Comparison of ENCODE assay signal across 1 mouse cellular context in the genomic region with DNA sequence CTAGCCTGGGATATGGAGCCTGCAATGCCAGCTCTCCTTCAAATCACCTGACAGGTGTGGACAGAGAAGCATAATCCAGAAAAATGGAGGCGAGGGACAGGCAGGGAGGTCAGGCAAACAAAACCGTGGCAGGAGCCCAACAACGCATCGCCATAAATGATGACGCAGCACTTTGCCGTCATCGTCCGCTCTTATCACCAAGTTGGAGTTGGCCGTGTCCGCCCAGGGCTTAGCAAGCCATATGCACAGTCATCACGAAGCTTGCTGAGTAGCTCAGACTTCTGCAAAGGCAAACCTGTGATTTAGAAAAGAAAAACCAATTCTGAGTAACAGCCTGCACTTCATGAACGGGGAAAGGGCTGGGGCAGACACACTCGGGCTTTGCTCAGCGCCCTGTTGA.
TF ChIP-seq lines count a peak whose summit lies in the region.

No protein-coding gene starts in this region.

TF ChIP-seq in MEL, 35 proteins besides CTCF, POLR2A, EP300 and RAD21 (continued from another document):
- TF ChIP-seq USF2 (IDR thresholded peaks at IDR 0.05; ENCODE audit: borderline replicate concordance in 1 of 2, insufficient read depth in 1 of 2, low read depth in 1 of 2, low read length in 2 of 2) (no peak), GABPA (IDR thresholded peaks at IDR 0.05; ENCODE audit: low read depth, low read length) (no peak), MYB (IDR thresholded peaks at IDR 0.05; ENCODE audit: low read depth, low read length) (no peak), TBP (IDR thresholded peaks at IDR 0.05; ENCODE audit: low read depth, low read length) (no peak), TAL1 (IDR thresholded peaks at IDR 0.05; ENCODE audit: low read length) (no peak), SIN3A (IDR thresholded peaks at IDR 0.05; ENCODE audit: low read length) (no peak), USF1 (IDR thresholded peaks at IDR 0.05; ENCODE audit: low read depth, low read length) (no peak), E2F4 (IDR thresholded peaks at IDR 0.05; ENCODE audit: borderline replicate concordance, low read depth, low read length) (no peak), ZC3H11A (IDR thresholded peaks at IDR 0.05; ENCODE audit: low read depth, low read length) (no peak), NELFE (IDR thresholded peaks at IDR 0.05; ENCODE audit: low read depth, low read length) (no peak), NRF1 (IDR thresholded peaks at IDR 0.05; ENCODE audit: insufficient read depth, low read depth, low read length, poor library complexity, severe bottlenecking) (no peak), ZMIZ1 (IDR thresholded peaks at IDR 0.05; ENCODE audit: low read depth, low read length) (no peak), MAX (IDR thresholded peaks at IDR 0.05; ENCODE audit: low read length) (peak; percentile 85), RCOR1 (IDR thresholded peaks at IDR 0.05; ENCODE audit: low read depth, low read length) (no peak), CHD1 (IDR thresholded peaks at IDR 0.05; ENCODE audit: low read depth, low read length) (no peak), ETS1 (IDR thresholded peaks at IDR 0.05; ENCODE audit: low read depth, low read length) (peak; percentile 62), POLR2AphosphoS2 (IDR thresholded peaks at IDR 0.05; ENCODE audit: low read length) (no peak), JUND (IDR thresholded peaks at IDR 0.05; ENCODE audit: low read depth, low read length) (no peak), UBTF (IDR thresholded peaks at IDR 0.05; ENCODE audit: borderline replicate concordance, insufficient read depth, low read depth, low read length) (no peak), GATA1 (IDR thresholded peaks at IDR 0.05; ENCODE audit: low read depth, low read length) (peak; percentile 55; the same call in 1 of the 2 replicates), MAZ (IDR thresholded peaks at IDR 0.05; ENCODE audit: low read depth, low read length) (no peak), TCF12 (IDR thresholded peaks at IDR 0.05; ENCODE audit: low read depth, low read length) (0 out of 2 replicates have a peak, but pooled peaks have one; percentile 13), MXI1 (IDR thresholded peaks at IDR 0.05; ENCODE audit: low read depth, low read length) (no peak), CHD2 (IDR thresholded peaks at IDR 0.05; ENCODE audit: low read length) (no peak), KAT2A (conservative IDR thresholded peaks at IDR 0.05; ENCODE audit: low read depth, low read length) (no peak), ZNF384 (IDR thresholded peaks at IDR 0.05; ENCODE audit: low read depth, low read length) (no peak), MYC (IDR thresholded peaks at IDR 0.05; ENCODE audit: low read depth, low read length) (no peak), BHLHE40 (IDR thresholded peaks at IDR 0.05; ENCODE audit: borderline replicate concordance, low read depth, low read length) (no peak), ELF1 (IDR thresholded peaks at IDR 0.05; ENCODE audit: low read depth, low read length) (no peak), POLR2AphosphoS5 (IDR thresholded peaks at IDR 0.05; ENCODE audit: borderline replicate concordance, low read depth, low read length) (no peak)
